Comparison of ENCODE assay signal across 7 mouse cellular contexts in genomic region chr11:69098762-69099091, GRCm38 (mm10). TPM values are rescaled to one million over a fixed set of nuclear protein-coding genes. Genes with fewer than 3 reads are reported as not detected.
DNase-seq lines count a peak whose midpoint lies in the region; ATAC-seq lines count a peak whose summit lies in the region.

No protein-coding gene starts in this region.

- H3K9ac ChIP-seq in embryonic facial prominence, embryonic 12.5 days, result peak overlapping the region; percentile 53
- peak overlapping the region; percentile 72 for H3K9ac ChIP-seq in limb, embryonic 13.5 days
- H3K9ac ChIP-seq in midbrain, embryonic 15.5 days, result peak overlapping the region; percentile 56

- no peak; the same call in 1 of the 2 replicates for ATAC-seq in embryonic facial prominence, embryonic 12.5 days (ENCODE audit: insufficient number of reproducible peaks, insufficient read depth, low FRiP score, low TSS enrichment)
- no peak for ATAC-seq in limb, embryonic 13.5 days (ENCODE audit: low FRiP score, low read depth)
- peak; percentile 9; the same call in 1 of the 2 replicates for ATAC-seq in midbrain, embryonic 15.5 days (replicated peaks)

- under 1% methylated on average over 19 of the region's 19 CpGs for WGBS in embryonic facial prominence, embryonic 12.5 days
- WGBS in limb, embryonic 13.5 days, result under 1% methylated on average over 19 of the region's 19 CpGs
- 1% methylated on average over 19 of the region's 19 CpGs for WGBS in midbrain, embryonic 15.5 days

- H3K4me3 ChIP-seq in embryonic facial prominence, embryonic 12.5 days, result peak overlapping the region; percentile 47
- H3K4me3 ChIP-seq in limb, embryonic 13.5 days, result peak overlapping the region; percentile 69
- peak overlapping the region; percentile 55 for H3K4me3 ChIP-seq in midbrain, embryonic 15.5 days

- no peaks in the 10 kb centered on the region for H3K27me3 ChIP-seq in embryonic facial prominence, embryonic 12.5 days
- H3K27me3 ChIP-seq in limb, embryonic 13.5 days, result no peaks in the 10 kb centered on the region
- H3K27me3 ChIP-seq in midbrain, embryonic 15.5 days (replicated peaks), result no peaks in the 10 kb centered on the region

- H3K9me3 ChIP-seq in embryonic facial prominence, embryonic 12.5 days, result no peaks in the 10 kb centered on the region
- no peaks in the 10 kb centered on the region for H3K9me3 ChIP-seq in limb, embryonic 13.5 days
- no peaks in the 10 kb centered on the region for H3K9me3 ChIP-seq in midbrain, embryonic 15.5 days

- peaks cover 44% of the 10 kb centered on the region for H3K4me1 ChIP-seq in embryonic facial prominence, embryonic 12.5 days
- H3K4me1 ChIP-seq in limb, embryonic 13.5 days, result peaks cover 54% of the 10 kb centered on the region
- peaks cover 65% of the 10 kb centered on the region for H3K4me1 ChIP-seq in midbrain, embryonic 15.5 days

- H3K27ac ChIP-seq in embryonic facial prominence, embryonic 12.5 days, result peak overlapping the region; percentile 86
- H3K27ac ChIP-seq in limb, embryonic 13.5 days, result peak overlapping the region; percentile 92
- H3K27ac ChIP-seq in midbrain, embryonic 15.5 days, result peak overlapping the region; percentile 78

- DNase-seq in adrenal gland, postnatal 25 days, result peak; percentile 98
- peak; percentile 99 for DNase-seq in heart, adult 18-20 months
- peak; percentile 98 to 99 for DNase-seq in kidney, adult 8-10 months
- DNase-seq in spleen, adult 18-20 months, result peak; percentile 91 to 93

- H3K4me2 ChIP-seq in embryonic facial prominence, embryonic 12.5 days (replicated peaks), result peak overlapping the region; percentile 81
- H3K4me2 ChIP-seq in limb, embryonic 13.5 days (replicated peaks), result peak overlapping the region; percentile 98
- H3K4me2 ChIP-seq in midbrain, embryonic 15.5 days, result peak overlapping the region; percentile 80

- peaks cover 33% of the 10 kb centered on the region for H3K36me3 ChIP-seq in embryonic facial prominence, embryonic 12.5 days
- H3K36me3 ChIP-seq in limb, embryonic 13.5 days, result peaks cover 33% of the 10 kb centered on the region
- H3K36me3 ChIP-seq in midbrain, embryonic 15.5 days (replicated peaks), result peaks cover 22% of the 10 kb centered on the region; the same call in 1 of the 2 replicates

RNA-seq across cellular contexts. Expression of gene Per1, which starts 3.7 kb away (rescaled TPM):
- total RNA-seq in adrenal gland, postnatal 25 days (2021), result 66.5 and 84.7 TPM in 2 replicates
- 11.4 and 11.5 TPM in 2 replicates for polyA plus RNA-seq in embryonic facial prominence, embryonic 12.5 days (2016; fragmentation: Nextera tagmentation; extraction: Ambion mirVana)
- 10 to 100 TPM; 38.8 to 48.5 TPM for total RNA-seq in heart, adult 18-20 months (2021)
- polyA plus RNA-seq in limb, embryonic 13.5 days (2015; fragmentation: Nextera tagmentation; extraction: Ambion mirVana), result 9.3 and 12.0 TPM in 2 replicates
- 11.3 and 12.3 TPM in 2 replicates for polyA plus RNA-seq in midbrain, embryonic 15.5 days (2015; fragmentation: Nextera tagmentation; extraction: Ambion mirVana)

RNA-seq across cellular contexts. Expression of gene Vamp2, which starts 10.4 kb away (rescaled TPM):
- 143 and 163 TPM in 2 replicates for total RNA-seq in adrenal gland, postnatal 25 days (2021)
- polyA plus RNA-seq in embryonic facial prominence, embryonic 12.5 days (2016; fragmentation: Nextera tagmentation; extraction: Ambion mirVana), result 84.3 and 85.0 TPM in 2 replicates
- total RNA-seq in heart, adult 18-20 months (2021), result 10 to 100 TPM; 53.9 to 55.4 TPM
- polyA plus RNA-seq in limb, embryonic 13.5 days (2015; fragmentation: Nextera tagmentation; extraction: Ambion mirVana), result 82.8 and 88.6 TPM in 2 replicates
- polyA plus RNA-seq in midbrain, embryonic 15.5 days (2015; fragmentation: Nextera tagmentation; extraction: Ambion mirVana), result 319 and 333 TPM in 2 replicates

RNA-seq across cellular contexts. Expression of gene Hes7, which starts 21.5 kb away (rescaled TPM):
- not detected in 2 replicates for total RNA-seq in adrenal gland, postnatal 25 days (2021)
- polyA plus RNA-seq in embryonic facial prominence, embryonic 12.5 days (2016; fragmentation: Nextera tagmentation; extraction: Ambion mirVana), result 0.65 and 0.73 TPM in 2 replicates
- total RNA-seq in heart, adult 18-20 months (2021), result under 1 TPM in 1 of 2 experiments, not detected in 1; 0.15 TPM
- 0.74 and 1.2 TPM in 2 replicates for polyA plus RNA-seq in limb, embryonic 13.5 days (2015; fragmentation: Nextera tagmentation; extraction: Ambion mirVana)
- 0.86 and 0.89 TPM in 2 replicates for polyA plus RNA-seq in midbrain, embryonic 15.5 days (2015; fragmentation: Nextera tagmentation; extraction: Ambion mirVana)

RNA-seq across cellular contexts. Expression of gene 9130213A22Rik, which starts 23.7 kb away (rescaled TPM):
- 1.2 and 1.6 TPM in 2 replicates for total RNA-seq in adrenal gland, postnatal 25 days (2021)
- polyA plus RNA-seq in embryonic facial prominence, embryonic 12.5 days (2016; fragmentation: Nextera tagmentation; extraction: Ambion mirVana), result 0.14 and 0.40 TPM in 2 replicates
- under 1 TPM; 0.23 to 0.27 TPM for total RNA-seq in heart, adult 18-20 months (2021)
- polyA plus RNA-seq in limb, embryonic 13.5 days (2015; fragmentation: Nextera tagmentation; extraction: Ambion mirVana), result 0.52 and 0.55 TPM in 2 replicates
- 0.24 and 0.27 TPM in 2 replicates for polyA plus RNA-seq in midbrain, embryonic 15.5 days (2015; fragmentation: Nextera tagmentation; extraction: Ambion mirVana)

RNA-seq across cellular contexts. Expression of gene Aloxe3, which starts 27.0 kb away (rescaled TPM):
- 0.64 and 2.8 TPM in 2 replicates for total RNA-seq in adrenal gland, postnatal 25 days (2021)
- polyA plus RNA-seq in embryonic facial prominence, embryonic 12.5 days (2016; fragmentation: Nextera tagmentation; extraction: Ambion mirVana), result 0.47 and 0.89 TPM in 2 replicates
- not detected for total RNA-seq in heart, adult 18-20 months (2021)
- polyA plus RNA-seq in limb, embryonic 13.5 days (2015; fragmentation: Nextera tagmentation; extraction: Ambion mirVana), result 1.6 TPM in 2 replicates
- 6.3 and 8.0 TPM in 2 replicates for polyA plus RNA-seq in midbrain, embryonic 15.5 days (2015; fragmentation: Nextera tagmentation; extraction: Ambion mirVana)
